Mouse (Mus musculus): ENCODE measurements around the gene Cbln3. TPM values are rescaled to one million over a fixed set of nuclear protein-coding genes. Genes with fewer than 3 reads are reported as not detected.

The Cbln3 gene
- polyA plus RNA-seq (2015; fragmentation: Nextera tagmentation; extraction: Ambion mirVana), result 0.42 and 0.46 TPM in 2 replicates

DNA sequence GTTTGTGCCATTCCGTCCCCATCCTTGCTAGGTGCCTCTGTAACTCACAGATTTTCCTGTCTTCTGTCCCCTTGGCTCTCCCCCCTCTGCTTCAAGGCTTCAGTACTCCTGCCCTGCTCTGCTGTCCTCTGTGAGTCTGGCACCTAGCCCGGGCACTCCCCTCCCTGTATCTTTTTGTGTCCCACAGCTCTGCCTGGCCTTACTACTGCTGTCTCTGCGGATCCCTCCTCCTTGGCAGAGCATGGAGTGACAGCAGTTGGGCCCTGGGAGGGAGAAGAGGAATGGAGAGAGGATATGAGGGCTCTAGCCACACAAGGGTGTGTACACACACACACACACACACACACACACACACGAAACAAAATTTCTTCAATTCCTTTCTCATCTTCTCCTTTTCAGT lies at the start of gene Cbln3:
Cbln3 (minus strand) TSS at position 227 of the 400 bp plus-strand sequence.
- ATAC-seq (ENCODE audit: insufficient read depth, low FRiP score, low read depth), result peak; percentile 5; the same call in 1 of the 2 replicates
- 37% methylated on average over 4 of the region's 4 CpGs for WGBS
- peak within 1 kb of the TSS; percentile 83 for H3K9ac ChIP-seq

GRCm38 (mm10) chr14:55933586-55933985 lies 49.4 kb upstream of the Cbln3 start:
- no peaks in the 10 kb centered on the region for H3K9me3 ChIP-seq
- no peaks in the 10 kb centered on the region for H3K36me3 ChIP-seq
- H3K9ac ChIP-seq, result no peak overlapping the region
- no peaks in the 10 kb centered on the region for H3K4me1 ChIP-seq
- H3K4me3 ChIP-seq (replicated peaks), result no peak overlapping the region
- H3K4me2 ChIP-seq, result no peak overlapping the region
- WGBS, result 26% methylated on average over 7 of the region's 7 CpGs
- H3K27ac ChIP-seq, result no peak overlapping the region
- no peaks in the 10 kb centered on the region for H3K27me3 ChIP-seq (replicated peaks)
- ATAC-seq (ENCODE audit: insufficient read depth, low FRiP score, low read depth), result no peak

More for the DNA sequence above, at the start of gene Cbln3:
- H3K9me3 ChIP-seq, result no peaks in the 10 kb centered on the region
- H3K4me1 ChIP-seq, result peaks cover 32% of the 10 kb centered on the region
- peak within 1 kb of the TSS; percentile 85 for H3K4me2 ChIP-seq
- peak within 1 kb of the TSS; percentile 97 for H3K27ac ChIP-seq
- H3K36me3 ChIP-seq, result peaks cover 23% of the 10 kb centered on the region; the same call in 1 of the 2 replicates
- peak within 1 kb of the TSS; percentile 76 for H3K4me3 ChIP-seq (replicated peaks)
- no peaks in the 10 kb centered on the region for H3K27me3 ChIP-seq (replicated peaks)

GRCm38 (mm10) chr14:55929263-55929997 lies 45.2 kb upstream of the Cbln3 start:
- 63% methylated on average over 12 of the region's 12 CpGs for WGBS
- Histone ChIP-seq H3K27ac (no peak overlapping the region), H3K4me1 (no peaks in the 10 kb centered on the region), H3K9ac (no peak overlapping the region), H3K36me3 (no peaks in the 10 kb centered on the region), H3K9me3 (no peaks in the 10 kb centered on the region), H3K27me3 (replicated peaks) (no peaks in the 10 kb centered on the region), H3K4me2 (no peak overlapping the region), H3K4me3 (replicated peaks) (no peak overlapping the region)
- ATAC-seq (ENCODE audit: insufficient read depth, low FRiP score, low read depth), result no peak

DNA sequence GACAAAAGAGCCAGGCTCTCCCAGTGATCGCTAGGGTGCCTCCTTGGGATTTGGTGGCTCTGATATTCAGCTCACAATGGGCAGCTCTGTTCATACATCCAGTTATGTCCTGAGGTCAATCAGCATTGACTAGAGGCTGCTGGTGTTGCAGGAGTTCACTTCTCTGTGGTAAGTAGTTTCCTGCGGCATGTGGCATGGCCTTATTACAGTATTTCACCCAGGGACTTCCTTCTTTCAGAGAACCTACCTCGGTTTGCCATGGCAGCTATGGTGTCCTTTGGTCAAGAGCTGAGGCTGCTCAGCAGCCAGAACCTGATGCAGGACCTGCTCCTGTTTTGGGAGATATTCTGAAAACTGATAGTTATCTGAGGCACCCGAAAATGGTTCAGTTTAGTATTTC lies 42.7 kb upstream of the Cbln3 start:
- no peak for ATAC-seq (ENCODE audit: insufficient read depth, low FRiP score, low read depth)
- 77% methylated on average over 4 of the region's 4 CpGs for WGBS
- H3K4me1 ChIP-seq, result no peaks in the 10 kb centered on the region
- H3K4me3 ChIP-seq (replicated peaks), result no peak overlapping the region
- no peak overlapping the region for H3K9ac ChIP-seq
- H3K27me3 ChIP-seq (replicated peaks), result no peaks in the 10 kb centered on the region
- no peak overlapping the region for H3K27ac ChIP-seq
- H3K9me3 ChIP-seq, result no peaks in the 10 kb centered on the region
- no peaks in the 10 kb centered on the region for H3K36me3 ChIP-seq
- H3K4me2 ChIP-seq, result no peak overlapping the region

DNA sequence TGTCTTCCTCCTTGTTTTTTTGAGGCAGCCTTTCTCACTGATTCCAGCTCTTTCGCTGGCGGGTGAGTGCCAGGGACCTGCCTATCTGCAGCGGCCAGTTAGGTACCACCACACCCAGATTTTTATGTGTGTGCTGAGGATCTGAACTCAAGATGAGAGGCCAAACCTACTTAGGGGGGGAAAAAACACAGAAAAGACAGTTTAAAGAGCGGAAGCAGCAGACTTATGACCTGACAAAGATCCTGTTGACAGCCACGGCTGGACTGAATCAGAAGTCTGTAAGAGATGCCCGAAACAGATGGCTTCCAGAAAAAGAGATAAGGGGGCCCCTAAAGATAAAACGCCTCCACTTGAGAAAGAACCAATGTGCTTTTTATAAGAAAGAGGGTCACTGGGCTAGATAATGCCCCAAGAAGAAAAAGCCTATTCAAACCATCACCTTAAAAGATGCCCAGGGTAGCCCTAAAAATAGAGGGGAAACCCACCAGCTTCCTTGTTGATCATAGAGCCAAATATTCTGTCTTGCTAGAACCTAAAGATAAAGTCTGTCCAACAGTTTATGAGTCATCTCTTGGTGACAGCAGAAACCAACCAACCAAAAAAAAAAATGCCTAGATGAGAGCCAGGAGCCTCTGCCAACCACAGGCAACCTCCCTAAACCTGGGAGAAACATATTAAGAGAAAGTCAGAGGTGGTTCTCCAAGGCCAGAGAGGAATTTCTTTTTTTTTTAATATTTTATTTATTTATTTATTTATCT lies 38.5 kb upstream of the Cbln3 start:
- H3K27me3 ChIP-seq (replicated peaks), result no peaks in the 10 kb centered on the region
- no peaks in the 10 kb centered on the region for H3K9me3 ChIP-seq
- H3K36me3 ChIP-seq, result no peaks in the 10 kb centered on the region
- no peak overlapping the region for H3K9ac ChIP-seq
- H3K27ac ChIP-seq, result no peak overlapping the region
- 46% methylated on average over 7 of the region's 7 CpGs for WGBS
- H3K4me1 ChIP-seq, result no peaks in the 10 kb centered on the region
- H3K4me2 ChIP-seq, result no peak overlapping the region
- ATAC-seq (ENCODE audit: insufficient read depth, low FRiP score, low read depth), result no peak
- H3K4me3 ChIP-seq (replicated peaks), result no peak overlapping the region

GRCm38 (mm10) chr14:55918240-55919082 lies 34.3 kb upstream of the Cbln3 start:
- peak; percentile 70; the same call in 1 of the 2 replicates for ATAC-seq (ENCODE audit: insufficient read depth, low FRiP score, low read depth)
- 19% methylated on average over 14 of the region's 14 CpGs for WGBS
- no peaks in the 10 kb centered on the region for H3K4me1 ChIP-seq
- H3K4me3 ChIP-seq (replicated peaks), result no peak overlapping the region
- H3K36me3 ChIP-seq, result no peaks in the 10 kb centered on the region
- H3K9me3 ChIP-seq, result no peaks in the 10 kb centered on the region
- peak overlapping the region; percentile 19; the same call in 1 of the 2 replicates for H3K4me2 ChIP-seq
- peak overlapping the region; percentile 45; the same call in 1 of the 2 replicates for H3K27ac ChIP-seq
- H3K27me3 ChIP-seq (replicated peaks), result no peaks in the 10 kb centered on the region
- H3K9ac ChIP-seq, result no peak overlapping the region

GRCm38 (mm10) chr14:55913406-55913805 lies 29.2 kb upstream of the Cbln3 start:
- Histone ChIP-seq H3K27me3 (replicated peaks) (no peaks in the 10 kb centered on the region), H3K9ac (no peak overlapping the region), H3K27ac (no peak overlapping the region), H3K36me3 (no peaks in the 10 kb centered on the region), H3K4me3 (replicated peaks) (no peak overlapping the region), H3K9me3 (no peaks in the 10 kb centered on the region), H3K4me2 (no peak overlapping the region), H3K4me1 (no peaks in the 10 kb centered on the region)
- ATAC-seq (ENCODE audit: insufficient read depth, low FRiP score, low read depth), result no peak
- WGBS, result 48% methylated on average over 4 of the region's 4 CpGs

GRCm38 (mm10) chr14:55905518-55905917 lies 21.3 kb upstream of the Cbln3 start:
- no peak overlapping the region for H3K4me2 ChIP-seq
- peaks cover 9% of the 10 kb centered on the region; the same call in 1 of the 2 replicates for H3K4me1 ChIP-seq
- WGBS, result 20% methylated on average over 1 of the region's 1 CpGs
- no peak overlapping the region for H3K27ac ChIP-seq
- no peaks in the 10 kb centered on the region for H3K9me3 ChIP-seq
- no peaks in the 10 kb centered on the region for H3K36me3 ChIP-seq
- H3K9ac ChIP-seq, result no peak overlapping the region
- no peaks in the 10 kb centered on the region for H3K27me3 ChIP-seq (replicated peaks)
- no peak overlapping the region for H3K4me3 ChIP-seq (replicated peaks)
- ATAC-seq (ENCODE audit: insufficient read depth, low FRiP score, low read depth), result no peak

GRCm38 (mm10) chr14:55900414-55900755 lies 16.2 kb upstream of the Cbln3 start:
- ATAC-seq (ENCODE audit: insufficient read depth, low FRiP score, low read depth), result no peak
- H3K4me2 ChIP-seq, result peak overlapping the region; percentile 66
- 6% methylated on average over 12 of the region's 12 CpGs for whole genome bisulfite sequencing
- 0 out of 2 replicates have a peak overlapping the region, but pooled peaks have one; percentile 7 for H3K9ac ChIP-seq
- H3K9me3 ChIP-seq, result no peaks in the 10 kb centered on the region
- peaks cover 19% of the 10 kb centered on the region; the same call in 1 of the 2 replicates for H3K4me1 ChIP-seq
- H3K4me3 ChIP-seq (replicated peaks), result peak overlapping the region; percentile 46
- peak overlapping the region; percentile 72 for H3K27ac ChIP-seq
- peaks cover 24% of the 10 kb centered on the region for H3K36me3 ChIP-seq
- H3K27me3 ChIP-seq (replicated peaks), result no peaks in the 10 kb centered on the region

- Histone ChIP-seq H3K27me3 (replicated peaks) (no peaks in the 10 kb centered on the region), H3K9me3 (no peaks in the 10 kb centered on the region), H3K4me1 (peaks cover 19% of the 10 kb centered on the region; the same call in 1 of the 2 replicates), H3K27ac (peak within 1 kb of the TSS; percentile 72), H3K4me3 (replicated peaks) (peak within 1 kb of the TSS; percentile 46), H3K36me3 (peaks cover 29% of the 10 kb centered on the region), H3K4me2 (peak within 1 kb of the TSS; percentile 66), H3K9ac (peak within 1 kb of the TSS; percentile 31)
- ATAC-seq (ENCODE audit: insufficient read depth, low FRiP score, low read depth), result peak; percentile 89
- WGBS, result under 1% methylated on average over 39 of the region's 39 CpGs
These were observed 15.7 kb upstream of the Cbln3 start, which contains the start of gene Sdr39u1 for GRCm38 (mm10) chr14:55899701-55900413. Gene Sdr39u1 (minus strand): TSS chr14:55900293.

DNA sequence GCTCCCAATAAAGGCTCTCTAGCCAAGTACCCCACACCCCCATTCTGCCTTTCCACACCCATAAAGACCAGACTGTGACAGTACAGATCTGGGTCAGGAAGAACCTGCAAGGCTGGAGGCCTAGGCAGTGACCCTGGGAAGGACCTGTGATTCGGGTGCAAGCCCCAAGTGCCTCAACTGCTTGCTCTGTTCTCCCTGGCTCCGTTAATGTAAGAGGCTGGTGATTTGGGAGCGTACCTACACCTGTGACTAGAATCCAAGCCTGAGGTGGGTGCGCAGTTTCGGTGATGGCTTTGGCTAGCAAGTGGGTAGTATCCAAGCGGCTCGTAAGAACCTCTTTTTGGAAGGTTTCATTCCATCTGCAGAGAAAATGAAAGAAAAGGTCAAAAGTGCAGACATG lies 14.8 kb upstream of the Cbln3 start:
- ATAC-seq (ENCODE audit: insufficient read depth, low FRiP score, low read depth), result no peak
- Histone ChIP-seq H3K9me3 (no peaks in the 10 kb centered on the region), H3K36me3 (peaks cover 38% of the 10 kb centered on the region), H3K4me3 (replicated peaks) (peak overlapping the region; percentile 46; the same call in 1 of the 2 replicates), H3K4me1 (peaks cover 19% of the 10 kb centered on the region; the same call in 1 of the 2 replicates), H3K4me2 (peak overlapping the region; percentile 66), H3K9ac (no peak overlapping the region), H3K27ac (0 out of 2 replicates have a peak overlapping the region, but pooled peaks have one; percentile 72), H3K27me3 (replicated peaks) (no peaks in the 10 kb centered on the region)
- 86% methylated on average over 7 of the region's 7 CpGs for WGBS
